Mouse (Mus musculus): Measurements from ENCODE around the gene Tmem108. TPM values are rescaled to one million over a fixed set of nuclear protein-coding genes. Genes with fewer than 3 reads are reported as not detected.

The Tmem108 gene
- polyA plus RNA-seq, 1 experiment from 2014 or later, result 41.5 TPM

DNA sequence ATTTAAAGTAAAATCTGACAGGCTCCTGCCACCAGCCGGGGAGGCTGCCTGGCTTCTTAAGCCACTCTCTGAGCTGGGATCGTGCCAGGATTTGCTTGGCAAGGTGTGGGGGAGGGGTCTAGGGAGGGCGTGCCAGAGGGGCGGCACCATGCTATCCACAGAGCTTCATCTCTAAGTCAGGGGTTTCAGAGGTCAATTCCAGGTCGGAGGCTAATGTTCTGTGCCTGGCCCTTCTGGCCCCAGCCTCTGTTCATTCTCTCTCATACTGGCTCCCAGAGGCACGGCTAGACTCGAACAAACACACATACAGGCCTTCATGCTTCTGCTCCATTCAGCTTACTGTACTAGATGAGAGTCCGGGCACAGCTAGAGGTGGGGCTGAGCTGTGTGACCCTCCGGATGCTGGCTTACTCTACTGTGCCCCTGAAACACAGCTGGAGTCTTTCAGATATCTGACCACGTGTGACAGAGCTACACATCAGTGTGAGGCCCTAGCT is 236.5 kb downstream of the Tmem108 start:
- Histone ChIP-seq H3K4me3 (no peak overlapping the region), H3K4me2 (peak overlapping the region; percentile 17; the same call in 1 of the 2 replicates), H3K9me3 (replicated peaks) (no peaks in the 10 kb centered on the region; the same call in 1 of the 2 replicates), H3K36me3 (ENCODE audit: poor library complexity, severe bottlenecking) (no peaks in the 10 kb centered on the region), H3K9ac (0 out of 2 replicates have a peak overlapping the region, but pooled peaks have one; percentile 18), H3K27ac (peak overlapping the region; percentile 91), H3K27me3 (no peaks in the 10 kb centered on the region), H3K4me1 (peaks cover 47% of the 10 kb centered on the region)
- 17% methylated on average over 10 of the region's 10 CpGs for WGBS
- ATAC-seq, result peak; percentile 68

DNA sequence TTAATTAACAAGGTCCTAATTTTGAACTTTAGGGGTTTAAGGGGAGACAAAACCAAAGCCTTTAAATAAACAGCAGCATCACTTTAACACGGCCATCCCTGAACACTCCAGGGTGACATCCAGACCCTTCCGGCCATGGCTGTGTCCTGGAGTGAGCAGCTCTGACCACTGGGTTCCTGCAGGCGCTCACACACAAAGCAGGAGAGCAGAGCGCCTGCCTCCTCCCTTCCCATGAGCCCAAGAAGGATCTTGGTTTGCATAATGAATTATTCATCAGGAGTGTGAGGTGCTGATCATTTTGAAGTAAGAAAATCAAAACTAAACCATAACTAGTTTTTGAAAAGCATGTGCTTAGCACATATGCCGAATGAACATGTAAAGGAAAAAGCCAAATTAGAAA is 237.0 kb downstream of the Tmem108 start:
- Histone ChIP-seq H3K9ac (no peak overlapping the region; the same call in 1 of the 2 replicates), H3K4me2 (peak overlapping the region; percentile 17; the same call in 1 of the 2 replicates), H3K27ac (peak overlapping the region; percentile 91), H3K27me3 (no peaks in the 10 kb centered on the region), H3K4me1 (peaks cover 47% of the 10 kb centered on the region), H3K4me3 (no peak overlapping the region), H3K9me3 (replicated peaks) (no peaks in the 10 kb centered on the region), H3K36me3 (ENCODE audit: poor library complexity, severe bottlenecking) (no peaks in the 10 kb centered on the region)
- ATAC-seq, result peak; percentile 80
- WGBS, result 11% methylated on average over 5 of the region's 5 CpGs

DNA sequence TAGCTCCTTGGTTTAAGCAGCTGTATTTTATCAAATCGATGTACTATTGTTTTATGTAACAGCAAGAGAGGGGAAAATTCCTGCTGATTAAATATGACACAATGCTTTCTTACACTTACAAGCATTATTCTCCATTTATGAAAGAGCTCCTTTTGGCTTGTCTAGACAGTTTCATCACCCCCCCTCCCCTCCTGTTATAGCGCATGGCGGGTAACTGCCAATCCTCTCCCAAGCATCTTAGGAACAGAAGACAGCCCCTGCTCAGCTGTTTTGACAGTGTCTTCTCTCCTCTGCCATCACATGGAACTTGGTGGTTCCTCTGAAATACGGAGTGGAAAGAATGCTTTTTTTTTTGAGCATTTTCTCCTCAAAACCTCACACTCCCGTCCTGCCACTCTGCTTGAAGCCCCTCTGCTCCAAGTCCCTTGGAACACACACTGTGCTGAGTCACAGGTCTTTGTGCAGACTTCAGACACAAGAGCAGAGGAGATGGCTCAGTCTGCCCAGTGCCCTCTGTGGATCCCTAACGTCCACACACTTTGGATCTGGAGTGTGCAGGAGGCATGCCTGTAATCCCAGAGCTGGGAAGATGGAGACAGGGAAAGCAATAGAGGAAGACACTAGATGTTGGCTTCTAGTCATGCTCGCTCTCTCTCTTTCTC is 237.8 kb downstream of the Tmem108 start:
- WGBS, result 29% methylated on average over 7 of the region's 7 CpGs
- peaks cover 3% of the 10 kb centered on the region for H3K9me3 ChIP-seq (replicated peaks)
- H3K9ac ChIP-seq, result 0 out of 2 replicates have a peak overlapping the region, but pooled peaks have one; percentile 5
- peaks cover 3% of the 10 kb centered on the region; the same call in 1 of the 2 replicates for H3K36me3 ChIP-seq (ENCODE audit: poor library complexity, severe bottlenecking)
- no peak overlapping the region for H3K4me3 ChIP-seq
- H3K27ac ChIP-seq, result peak overlapping the region; percentile 91
- H3K27me3 ChIP-seq, result no peaks in the 10 kb centered on the region
- H3K4me1 ChIP-seq, result peaks cover 47% of the 10 kb centered on the region
- ATAC-seq, result peak; percentile 64
- H3K4me2 ChIP-seq, result peak overlapping the region; percentile 17

DNA sequence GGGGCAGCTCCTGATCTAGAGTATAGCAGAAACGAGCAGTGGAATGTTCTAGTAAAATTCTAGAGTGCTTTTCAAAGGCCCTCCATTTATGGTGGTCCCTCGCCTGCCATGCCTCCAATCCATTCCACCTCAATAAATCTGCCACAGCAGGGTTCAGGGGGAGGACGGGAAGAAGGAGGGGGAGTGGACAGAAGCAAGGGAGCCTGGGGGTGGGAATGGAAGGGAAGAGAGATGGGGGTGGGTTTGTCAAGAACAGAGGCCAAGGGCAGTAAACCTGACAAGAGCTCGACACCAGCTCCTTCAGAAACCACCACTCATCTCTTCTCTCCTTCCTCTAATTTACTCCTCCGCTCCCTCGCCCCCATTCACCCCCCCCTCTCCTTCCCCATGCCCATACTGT is 238.6 kb downstream of the Tmem108 start:
- ATAC-seq, result no peak
- 47% methylated on average over 5 of the region's 6 CpGs for WGBS
- peak overlapping the region; percentile 31; the same call in 1 of the 2 replicates for H3K27ac ChIP-seq
- H3K9me3 ChIP-seq (replicated peaks), result peaks cover 4% of the 10 kb centered on the region
- no peak overlapping the region for H3K9ac ChIP-seq
- no peak overlapping the region for H3K4me3 ChIP-seq
- peaks cover 4% of the 10 kb centered on the region; the same call in 1 of the 2 replicates for H3K36me3 ChIP-seq (ENCODE audit: poor library complexity, severe bottlenecking)
- no peak overlapping the region for H3K4me2 ChIP-seq
- no peaks in the 10 kb centered on the region for H3K27me3 ChIP-seq
- peaks cover 47% of the 10 kb centered on the region for H3K4me1 ChIP-seq

DNA sequence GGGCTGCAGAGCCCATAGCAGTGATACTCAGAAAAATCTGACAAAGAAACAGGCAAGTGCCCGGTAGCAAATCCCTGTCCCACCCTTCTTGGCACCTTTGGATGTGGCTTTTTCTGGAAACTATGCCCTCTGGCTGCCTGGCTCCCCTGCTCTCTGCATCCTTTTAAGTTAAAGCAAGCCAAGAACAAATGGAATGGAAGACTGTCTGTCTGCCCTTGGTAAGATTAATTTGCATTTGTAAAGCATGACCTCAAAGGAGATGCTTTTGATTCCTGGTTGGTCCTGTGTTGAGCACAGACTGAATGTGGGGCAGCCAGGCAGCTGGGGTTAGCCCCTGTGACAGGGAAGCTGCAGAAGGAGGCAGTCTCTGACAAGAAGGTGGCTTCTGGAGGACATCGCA is 247.8 kb downstream of the Tmem108 start:
- Histone ChIP-seq H3K4me3 (no peak overlapping the region), H3K36me3 (ENCODE audit: poor library complexity, severe bottlenecking) (peaks cover 1% of the 10 kb centered on the region; the same call in 1 of the 2 replicates), H3K27ac (peak overlapping the region; percentile 52; the same call in 1 of the 2 replicates), H3K4me1 (peaks cover 8% of the 10 kb centered on the region), H3K9me3 (replicated peaks) (peaks cover 1% of the 10 kb centered on the region; the same call in 1 of the 2 replicates), H3K9ac (no peak overlapping the region), H3K27me3 (no peaks in the 10 kb centered on the region), H3K4me2 (no peak overlapping the region)
- 0 out of 2 replicates have a peak, but pooled peaks have one; percentile 41 for ATAC-seq
- 35% methylated on average over 2 of the region's 2 CpGs for WGBS

DNA sequence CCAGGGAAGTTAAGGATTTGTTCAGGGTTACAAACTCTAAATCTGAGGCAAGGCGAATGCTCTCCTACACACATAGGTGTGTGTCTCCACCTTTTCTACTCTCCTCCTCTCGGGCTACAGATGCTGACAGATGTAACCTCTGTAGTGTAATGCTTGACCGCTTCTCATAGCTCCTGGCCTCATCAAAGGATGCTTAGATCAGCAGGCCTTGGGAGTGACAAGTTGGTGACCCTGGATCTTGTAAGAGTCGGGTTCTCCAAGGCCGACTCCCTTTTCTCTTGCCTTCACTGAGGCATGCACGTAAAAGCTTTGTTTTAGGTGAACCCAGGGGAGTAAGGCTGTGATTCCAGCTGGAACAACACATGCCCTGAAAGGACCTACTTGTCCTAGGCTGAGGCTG is 249.4 kb downstream of the Tmem108 start:
- Histone ChIP-seq H3K36me3 (ENCODE audit: poor library complexity, severe bottlenecking) (no peaks in the 10 kb centered on the region), H3K27me3 (no peaks in the 10 kb centered on the region), H3K9me3 (replicated peaks) (no peaks in the 10 kb centered on the region), H3K27ac (no peak overlapping the region), H3K4me3 (no peak overlapping the region), H3K9ac (no peak overlapping the region), H3K4me1 (peaks cover 17% of the 10 kb centered on the region), H3K4me2 (no peak overlapping the region)
- WGBS, result 81% methylated on average over 6 of the region's 6 CpGs
- no peak for ATAC-seq

DNA sequence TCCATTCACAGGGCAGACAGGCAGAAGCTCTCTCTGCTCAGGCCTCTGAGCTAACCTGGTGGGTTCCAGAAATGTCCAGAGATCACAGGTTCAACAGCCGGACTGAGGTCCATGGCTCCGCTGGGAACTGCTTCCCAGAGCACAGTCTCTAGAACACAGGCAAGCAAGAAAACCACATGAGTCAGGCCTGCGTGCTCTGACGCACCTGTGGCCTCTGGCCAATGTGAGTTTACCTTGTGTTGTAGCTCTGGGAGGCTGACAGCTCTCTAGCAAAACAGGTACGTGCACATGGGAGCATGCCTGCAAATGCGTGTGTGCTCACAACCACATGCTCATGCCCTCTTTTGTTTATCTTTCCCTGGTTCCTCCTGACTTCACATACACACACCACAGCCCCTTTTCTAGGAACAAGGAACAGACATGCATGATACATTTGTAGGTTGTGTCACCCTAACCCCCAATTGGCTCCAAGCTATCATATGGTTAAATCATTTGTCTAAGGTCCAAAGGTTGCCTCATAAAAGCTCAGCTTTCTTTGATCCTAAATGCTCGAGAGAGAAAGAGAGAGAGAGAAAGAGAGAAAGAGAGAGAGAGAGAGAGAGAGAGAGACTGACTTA is 254.6 kb downstream of the Tmem108 start:
- peak overlapping the region; percentile 95; the same call in 1 of the 2 replicates for H3K27ac ChIP-seq
- WGBS, result 79% methylated on average over 7 of the region's 7 CpGs

DNA sequence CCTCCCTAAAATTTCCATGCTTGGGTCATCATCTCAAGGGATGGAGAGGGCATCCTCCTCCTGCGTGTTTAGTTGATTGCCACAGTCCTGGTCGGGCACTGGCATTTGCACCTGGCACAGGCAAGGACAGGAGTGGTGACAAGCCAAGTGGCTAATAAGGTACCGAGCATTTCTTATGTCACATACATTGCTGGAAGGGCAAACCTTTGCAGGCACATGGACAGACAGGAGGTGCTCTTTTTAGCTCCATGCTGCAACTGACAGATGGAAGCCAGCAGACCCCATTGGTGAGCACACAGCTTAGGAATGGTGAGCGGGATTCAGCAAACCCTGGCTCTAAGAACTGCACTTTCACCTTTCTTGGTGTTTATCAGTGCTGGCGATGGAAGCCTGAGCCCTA is 256.6 kb downstream of the Tmem108 start:
- Histone ChIP-seq H3K4me2 (peak overlapping the region; percentile 29), H3K27me3 (no peaks in the 10 kb centered on the region), H3K4me3 (no peak overlapping the region), H3K4me1 (peaks cover 73% of the 10 kb centered on the region), H3K36me3 (ENCODE audit: poor library complexity, severe bottlenecking) (no peaks in the 10 kb centered on the region), H3K9ac (no peak overlapping the region), H3K27ac (peak overlapping the region; percentile 95), H3K9me3 (replicated peaks) (no peaks in the 10 kb centered on the region)
- 29% methylated on average over 5 of the region's 5 CpGs for WGBS
- ATAC-seq, result peak; percentile 67

More for the DNA sequence above, 254.6 kb downstream of the Tmem108 start:
- Histone ChIP-seq H3K9me3 (replicated peaks) (no peaks in the 10 kb centered on the region), H3K27me3 (no peaks in the 10 kb centered on the region), H3K4me3 (no peak overlapping the region), H3K36me3 (ENCODE audit: poor library complexity, severe bottlenecking) (no peaks in the 10 kb centered on the region), H3K4me1 (peaks cover 57% of the 10 kb centered on the region), H3K4me2 (no peak overlapping the region), H3K9ac (no peak overlapping the region)
- ATAC-seq, result no peak

DNA sequence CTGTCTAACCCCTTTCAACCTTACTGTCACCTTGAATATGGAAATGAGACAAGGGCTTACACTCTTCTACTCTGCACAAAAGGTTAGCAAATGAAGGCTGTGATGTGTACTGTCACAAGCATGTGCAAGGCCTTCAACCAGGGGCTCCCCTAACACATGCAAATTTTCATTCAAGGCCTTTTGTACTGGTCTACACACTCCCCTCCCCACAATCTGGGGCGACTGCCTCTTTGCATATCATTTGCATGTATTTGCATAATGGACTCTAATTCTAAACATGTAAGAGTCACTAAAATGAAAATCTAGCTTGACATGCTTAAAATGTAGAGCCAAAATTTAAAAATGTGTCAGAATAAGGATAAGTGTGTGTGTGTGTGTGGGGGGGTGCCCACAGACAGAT is 257.0 kb downstream of the Tmem108 start:
- WGBS, result 14% methylated on average over 1 of the region's 1 CpGs
- H3K9me3 ChIP-seq (replicated peaks), result no peaks in the 10 kb centered on the region
- H3K9ac ChIP-seq, result no peak overlapping the region
- H3K4me1 ChIP-seq, result peaks cover 77% of the 10 kb centered on the region
- no peak overlapping the region for H3K4me3 ChIP-seq
- peaks cover 2% of the 10 kb centered on the region; the same call in 1 of the 2 replicates for H3K36me3 ChIP-seq (ENCODE audit: poor library complexity, severe bottlenecking)
- H3K27ac ChIP-seq, result peak overlapping the region; percentile 95
- H3K4me2 ChIP-seq, result peak overlapping the region; percentile 29
- peak; percentile 95 for ATAC-seq
- H3K27me3 ChIP-seq, result no peaks in the 10 kb centered on the region

DNA sequence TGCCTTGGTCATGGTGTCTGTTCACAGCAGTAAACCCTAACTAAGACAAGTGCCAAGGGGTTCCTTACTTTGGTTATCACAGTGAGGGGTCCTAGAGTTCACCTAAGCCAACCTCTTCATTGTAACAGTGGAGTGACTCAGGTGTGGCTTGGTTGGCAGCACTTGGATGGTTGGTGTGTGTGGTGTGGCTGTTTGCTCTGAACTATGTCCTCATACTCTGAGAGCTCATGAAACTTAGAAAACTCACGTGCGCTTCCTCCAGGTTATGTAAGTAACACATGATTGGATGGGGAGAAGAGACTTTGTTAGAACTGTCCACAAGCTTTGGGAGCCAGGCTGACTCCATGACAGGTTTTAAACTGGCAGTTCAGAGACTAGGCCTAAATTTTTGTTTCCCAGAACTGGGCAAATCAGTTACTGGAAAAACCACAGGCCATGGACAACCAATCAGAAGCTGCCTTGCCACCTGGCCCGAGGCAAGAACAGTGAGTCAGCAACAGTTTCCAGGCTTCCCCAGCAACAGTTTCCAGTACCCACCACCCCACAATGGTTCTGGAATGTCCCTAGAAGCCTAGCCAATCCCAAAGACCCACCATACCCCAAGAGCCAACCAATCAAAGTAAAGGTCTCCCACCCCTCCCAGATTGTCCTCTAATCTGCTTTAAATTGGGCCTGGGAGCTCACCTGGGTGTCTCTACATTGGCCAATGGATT is 257.9 kb downstream of the Tmem108 start:
- Histone ChIP-seq H3K36me3 (ENCODE audit: poor library complexity, severe bottlenecking) (peaks cover 11% of the 10 kb centered on the region; the same call in 1 of the 2 replicates), H3K4me2 (no peak overlapping the region), H3K4me1 (peaks cover 79% of the 10 kb centered on the region), H3K27me3 (no peaks in the 10 kb centered on the region), H3K9ac (no peak overlapping the region), H3K4me3 (no peak overlapping the region), H3K9me3 (replicated peaks) (no peaks in the 10 kb centered on the region), H3K27ac (peak overlapping the region; percentile 95)
- ATAC-seq, result no peak
- 89% methylated on average over 3 of the region's 3 CpGs for WGBS

DNA sequence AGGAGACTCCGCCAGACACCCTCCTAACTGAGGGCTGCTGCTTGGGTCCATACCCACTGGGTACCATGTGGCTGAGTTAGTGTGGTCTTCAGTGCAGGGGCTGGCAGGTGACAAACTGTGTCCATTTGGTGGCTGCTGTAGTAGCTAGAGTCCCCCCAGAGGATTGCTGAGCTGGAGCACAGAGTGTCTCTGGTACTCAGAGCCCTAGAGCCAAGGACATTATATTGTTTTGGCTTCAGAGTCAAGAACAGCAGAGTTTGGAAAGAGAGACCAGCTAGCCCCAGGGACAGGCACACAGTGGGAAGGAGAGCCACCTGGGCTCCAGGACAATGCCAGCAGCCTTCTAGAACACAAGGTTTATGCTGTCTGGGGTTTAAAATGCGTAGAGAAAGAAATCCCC is 259.0 kb downstream of the Tmem108 start:
- H3K4me3 ChIP-seq, result no peak overlapping the region
- H3K9me3 ChIP-seq (replicated peaks), result no peaks in the 10 kb centered on the region
- H3K27me3 ChIP-seq, result no peaks in the 10 kb centered on the region
- no peak for ATAC-seq
- peaks cover 74% of the 10 kb centered on the region for H3K4me1 ChIP-seq
- H3K27ac ChIP-seq, result peak overlapping the region; percentile 91
- peak overlapping the region; percentile 29; the same call in 1 of the 2 replicates for H3K4me2 ChIP-seq
- no peak overlapping the region for H3K9ac ChIP-seq
- 73% methylated on average over 2 of the region's 2 CpGs for WGBS
- H3K36me3 ChIP-seq (ENCODE audit: poor library complexity, severe bottlenecking), result peaks cover 17% of the 10 kb centered on the region; the same call in 1 of the 2 replicates

Measured in forebrain, embryonic 13.5 days (tissue).